In the genomic region with DNA sequence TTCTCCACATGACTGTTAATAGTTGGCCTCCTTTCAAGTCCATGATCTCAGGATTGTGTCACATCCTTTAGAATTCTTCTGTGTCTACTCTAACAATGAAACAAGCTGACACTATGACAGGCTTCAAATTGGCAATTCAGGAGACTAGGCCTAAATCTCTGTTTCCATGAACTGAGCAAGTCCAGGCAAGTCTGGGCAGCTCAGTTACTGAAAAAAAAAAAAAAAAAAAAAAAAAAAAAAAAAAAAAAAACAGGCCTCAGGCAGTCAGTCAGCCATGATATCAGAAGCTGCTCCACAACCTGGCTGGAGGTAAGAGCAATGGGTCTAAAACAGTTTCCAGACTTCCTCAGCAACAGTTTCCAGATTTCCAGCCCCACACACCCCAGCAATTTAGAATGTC, we compare ENCODE assay signal across 28 mouse cellular contexts.
DNase-seq lines count a peak whose midpoint lies in the region; ATAC-seq and TF ChIP-seq lines count a peak whose summit lies in the region.
"Had no signal": no experiment of that assay in that cellular context is flagged by ENCODE, and none has a peak within 500 bp of the region (broad histone marks: within the 10 kb centered on the region; RNA-seq: fewer than 3 reads in every experiment).

No protein-coding gene starts in this region.

- H3K9ac ChIP-seq in ES-E14 (ENCODE audit: insufficient read depth, low read depth, low read length, poor library complexity, severe bottlenecking): no peak overlapping the region
- H3K9ac ChIP-seq: embryonic facial prominence, embryonic 13.5 days; forebrain, embryonic 12.5 days; forebrain, embryonic 15.5 days; heart, embryonic 12.5 days; heart, embryonic 15.5 days; hindbrain, embryonic 14.5 days had no signal

- no peaks in the 10 kb centered on the region for H3K36me3 ChIP-seq in ES-E14 (ENCODE audit: control insufficient read depth, insufficient read depth, low read length, poor library complexity, severe bottlenecking)
- H3K36me3 ChIP-seq: embryonic facial prominence, embryonic 13.5 days; forebrain, embryonic 12.5 days; forebrain, embryonic 15.5 days; heart, embryonic 12.5 days; heart, embryonic 15.5 days had no signal

- TF ChIP-seq CTCF in embryonic fibroblast, embryonic 13.5 days (IDR thresholded peaks at IDR 0.05; ENCODE audit: borderline replicate concordance, insufficient read depth, low read length): no peak
- no peak for TF ChIP-seq CTCF in cerebellum, adult 2 months (IDR thresholded peaks at IDR 0.05; ENCODE audit: borderline replicate concordance, insufficient read depth, low read depth, low read length)

- in situ Hi-C loops in ES-E14 (cut with MboI; ENCODE audit: low sequenced_read_pairs in 2 of 2, unreplicated experiment in 2 of 2): no loop called here

- no peaks in the 10 kb centered on the region for H3K4me1 ChIP-seq in ES-E14 (ENCODE audit: control insufficient read depth in 2 of 2, insufficient read depth in 2 of 2, low read length in 2 of 2, poor library complexity in 1 of 2)
- no peaks in the 10 kb centered on the region for H3K4me1 ChIP-seq in embryonic fibroblast, embryonic 13.5 days (ENCODE audit: control insufficient read depth, insufficient read depth, low read length)
- no peaks in the 10 kb centered on the region for H3K4me1 ChIP-seq in cerebellum, adult 2 months (ENCODE audit: control insufficient read depth, insufficient read depth, low read length)
- H3K4me1 ChIP-seq: embryonic facial prominence, embryonic 13.5 days; forebrain, embryonic 12.5 days; forebrain, embryonic 15.5 days; heart, embryonic 12.5 days; heart, embryonic 15.5 days had no signal

- no peak for TF ChIP-seq POLR2A in embryonic fibroblast, embryonic 13.5 days (IDR thresholded peaks at IDR 0.05; ENCODE audit: low read depth, low read length)
- TF ChIP-seq POLR2A in cerebellum, adult 2 months (IDR thresholded peaks at IDR 0.05; ENCODE audit: borderline replicate concordance, insufficient read depth, low read length): no peak

- H3K27me3 ChIP-seq in cerebellum, adult 2 months (ENCODE audit: control insufficient read depth, insufficient read depth, low read length): no peaks in the 10 kb centered on the region
- H3K27me3 ChIP-seq: embryonic facial prominence, embryonic 13.5 days; forebrain, embryonic 12.5 days; forebrain, embryonic 15.5 days; heart, embryonic 12.5 days; heart, embryonic 15.5 days had no signal

- DNase-seq in 3134 (ENCODE audit: extremely low read depth, insufficient read length, low spot score) (peak; percentile 30), 3T3-L1 (ENCODE audit: low read depth, low spot score) (peak; percentile 61), ES-E14 (ENCODE audit: low read depth, low spot score) (no peak)
- DNase-seq in gastrocnemius, adult 18-20 months (ENCODE audit: low spot score): no peak
- no peak for DNase-seq in cerebellum, adult 2 months
- no peak for DNase-seq in lung, postnatal 14 days
- DNase-seq: adrenal gland, postnatal 10 days; adrenal gland, postnatal 36 days; B cell, adult 2 months; cerebellum, adult 18-20 months; cerebellum, adult 9-11 months; cerebellum, postnatal 25 days; gastrocnemius, adult 2 months; gastrocnemius, postnatal 14 days; heart, adult 18-20 months; heart, postnatal 10 days; heart, postnatal 36 days; kidney, adult 2 months had no signal

- H3K27ac ChIP-seq in ES-E14 (ENCODE audit: insufficient read depth, low read depth, low read length, poor library complexity, severe bottlenecking): no peak overlapping the region
- H3K27ac ChIP-seq in embryonic fibroblast, embryonic 13.5 days (ENCODE audit: insufficient read depth, low read length): peak overlapping the region; percentile 68; the same call in 1 of the 2 replicates
- no peak overlapping the region for H3K27ac ChIP-seq in cerebellum, adult 2 months (ENCODE audit: insufficient read depth, low read length)
- H3K27ac ChIP-seq: embryonic facial prominence, embryonic 13.5 days; forebrain, embryonic 12.5 days; forebrain, embryonic 15.5 days; gastrocnemius, adult 2 months; heart, embryonic 15.5 days; hindbrain, embryonic 14.5 days; hindbrain, postnatal 0 days had no signal

- no peak for ATAC-seq in CD4-positive, CD25-positive, alpha-beta regulatory T cell, adult 4 months
- ATAC-seq: forebrain, embryonic 15.5 days; hindbrain, postnatal 0 days; intestine, postnatal 0 days had no signal

- no peaks in the 10 kb centered on the region for H3K9me3 ChIP-seq in ES-E14 (ENCODE audit: control insufficient read depth, insufficient read depth, low read depth, low read length)
- H3K9me3 ChIP-seq: embryonic facial prominence, embryonic 13.5 days; forebrain, embryonic 12.5 days; forebrain, embryonic 15.5 days; heart, embryonic 12.5 days; heart, embryonic 15.5 days had no signal

- no peak overlapping the region for H3K4me3 ChIP-seq in ES-E14 (ENCODE audit: insufficient read depth in 1 of 2, low read depth in 1 of 2, low read length in 2 of 2, poor library complexity in 1 of 2, severe bottlenecking in 1 of 2)
- no peak overlapping the region for H3K4me3 ChIP-seq in embryonic fibroblast, embryonic 13.5 days (ENCODE audit: insufficient read depth, low read length)
- H3K4me3 ChIP-seq in cerebellum, adult 2 months (replicated peaks; ENCODE audit: insufficient read depth, low read depth, low read length): no peak overlapping the region
- H3K4me3 ChIP-seq: embryonic facial prominence, embryonic 13.5 days; forebrain, embryonic 12.5 days; forebrain, embryonic 15.5 days; gastrocnemius, adult 2 months; heart, embryonic 12.5 days; heart, embryonic 15.5 days had no signal

TF ChIP-seq in ES-E14, 5 proteins besides CTCF, POLR2A, EP300 and RAD21:
- no peak for TF ChIP-seq CHD2 (IDR thresholded peaks at IDR 0.05; ENCODE audit: low read depth, low read length)
- TF ChIP-seq ZNF384 (IDR thresholded peaks at IDR 0.05; ENCODE audit: low read depth, low read length): peak; percentile 77
- TF ChIP-seq ZC3H11A (IDR thresholded peaks at IDR 0.05; ENCODE audit: borderline replicate concordance, low read depth, low read length): no peak

Comparison
In these comparisons a context has a peak if more than half of its experiments do, and no peak if none do; other contexts are left out.
1. DNase-seq: peak in 3134 (single experiment) and 3T3-L1 (single experiment); none in ES-E14 (single experiment), gastrocnemius, adult 18-20 months (single experiment), cerebellum, adult 2 months (0 of 2) and lung, postnatal 14 days (single experiment).